Mouse (Mus musculus) myocyte (in vitro differentiated cells): ENCODE results near the gene Hps1.

Experiments
- CEBPB ChIP-seq: IDR thresholded peaks from 2 replicates; pipeline ENCODE4 v1.6.1; 2011; ENCODE audit warnings: mild to moderate bottlenecking, moderate library complexity; ENCODE audit not compliant: poor library complexity, insufficient read depth, severe bottlenecking
- E2F4 ChIP-seq: IDR thresholded peaks from one replicate; pipeline ENCODE4 v1.6.1; 2011; ENCODE audit warnings: mild to moderate bottlenecking, control low read depth, moderate library complexity; ENCODE audit not compliant: insufficient read depth
- POLR2A ChIP-seq: IDR thresholded peaks from one replicate; pipeline ENCODE4 v1.6.1; 2011; ENCODE audit warnings: low read depth, mild to moderate bottlenecking, control low read depth, moderate library complexity; ENCODE audit not compliant: insufficient read length
- USF1 ChIP-seq: IDR thresholded peaks from one replicate; pipeline ENCODE4 v1.6.1; 2011; ENCODE audit warnings: low read depth, mild to moderate bottlenecking, control low read depth, moderate library complexity

DNA sequence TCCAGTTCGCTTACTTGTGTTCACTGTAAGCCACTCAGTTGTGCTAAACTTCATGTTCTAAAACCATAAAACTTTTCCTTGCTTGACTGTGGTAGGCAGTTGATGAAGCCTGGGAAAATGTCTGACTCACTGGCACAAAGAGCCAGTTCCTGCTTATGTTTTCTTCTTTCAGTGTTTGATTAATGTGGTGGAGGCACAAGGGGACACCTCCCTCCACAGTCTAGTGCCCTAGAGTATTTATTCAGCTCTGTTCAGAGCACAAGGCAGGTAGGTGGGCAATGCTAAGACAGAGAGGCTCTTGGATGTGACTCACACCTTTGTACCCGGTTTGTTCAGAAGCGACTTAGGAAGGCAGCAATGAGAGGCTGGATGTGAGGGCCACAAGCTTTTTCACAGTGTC lies 48.1 kb upstream of the Hps1 start:
- TF ChIP-seq E2F4 (no peak), CEBPB (no peak), POLR2A (no peak), USF1 (no peak)
